Mouse (Mus musculus) CH12.LX (cell line): ENCODE measurements at regions not wholly inside any gene's neighbourhood (a gene's known extent, or its start where the extent isn't known, plus 50 kb on each side); places are given as distances from the start of the nearest gene placed in this dataset.

ENCODE experiments used
- DNase-seq: peaks from one replicate; pipeline ENCODE4 v3.0.0-alpha.2; 2013; ENCODE audit errors: extremely low read depth
- H3K27ac ChIP-seq: 2 replicates; pipeline ENCODE4 v1.5.1; 2012; ENCODE audit warnings: low read depth, mild to moderate bottlenecking, control low read depth, moderate library complexity; ENCODE audit not compliant: insufficient read depth
- H3K27me3 ChIP-seq: replicated peaks from 2 replicates; pipeline ENCODE3; 2012; ENCODE audit warnings: inconsistent platforms
- H3K36me3 ChIP-seq, 2 experiments: replicated peaks in 1 of 2; 2 replicates each; pipeline versions ENCODE3 to v1.6.1; 2012; ENCODE audit warnings: inconsistent platforms in 1 of 2, low read length in 1 of 2, mild to moderate bottlenecking in 1 of 2, mixed read lengths in 1 of 2, moderate library complexity in 1 of 2; ENCODE audit not compliant: control insufficient read depth in 1 of 2, insufficient read depth in 1 of 2
- H3K4me1 ChIP-seq, 2 experiments: 2 replicates each; pipeline ENCODE4 v1.6.1; 2012; ENCODE audit warnings: inconsistent platforms in 1 of 2, moderate library complexity in 1 of 2; ENCODE audit not compliant: insufficient read depth in 2 of 2, control insufficient read depth in 1 of 2
- H3K4me2 ChIP-seq: 2 replicates; pipeline ENCODE4 v1.6.1; 2012; ENCODE audit warnings: low read depth, mild to moderate bottlenecking, control low read depth; ENCODE audit not compliant: poor library complexity, insufficient read depth, severe bottlenecking
- H3K4me3 ChIP-seq, 3 experiments: fragments of 150-350 bp in 1 of 3; sonication (generic) in 1 of 3; replicated peaks in 1 of 3; 2 replicates each; pipeline versions ENCODE3 to v1.5.1; 2011 to 2012; ENCODE audit warnings: low read depth in 2 of 3, low read length in 2 of 3, mild to moderate bottlenecking in 2 of 3, moderate library complexity in 2 of 3, control low read depth in 1 of 3, improper control_type of control experiment in 1 of 3, inconsistent platforms in 1 of 3, mixed read lengths in 1 of 3; ENCODE audit not compliant: poor library complexity in 1 of 3
- H3K79me2 ChIP-seq: replicated peaks from 2 replicates; pipeline ENCODE4 v1.6.1; 2012; ENCODE audit warnings: mild to moderate bottlenecking, moderate library complexity; ENCODE audit not compliant: control insufficient read depth, poor library complexity, insufficient read depth, severe bottlenecking; ENCODE audit errors: extremely low read depth
- H3K9ac ChIP-seq: 2 replicates; pipeline ENCODE4 v1.6.1; 2012; ENCODE audit warnings: low read depth, mild to moderate bottlenecking, control low read depth, moderate library complexity; ENCODE audit not compliant: insufficient read depth
- H3K9me3 ChIP-seq: replicated peaks from 2 replicates; pipeline ENCODE3; 2012; ENCODE audit warnings: low read length, inconsistent platforms, mixed read lengths
- CHD2 ChIP-seq: IDR thresholded peaks from 2 replicates; pipeline ENCODE4 v1.6.1; 2011; ENCODE audit warnings: low read length, improper control_type of control experiment
- E2F4 ChIP-seq: IDR thresholded peaks from 2 replicates; pipeline ENCODE4 v1.6.1; 2011; ENCODE audit warnings: low read depth, low read length, improper control_type of control experiment; ENCODE audit not compliant: insufficient replicate concordance
- ELF1 ChIP-seq: IDR thresholded peaks from 2 replicates; pipeline ENCODE4 v1.6.1; 2014; ENCODE audit warnings: low read depth, mild to moderate bottlenecking, inconsistent platforms, low read length, improper control_type of control experiment
- EP300 ChIP-seq: IDR thresholded peaks from 2 replicates; pipeline ENCODE4 v1.6.1; 2011; ENCODE audit warnings: low read length, improper control_type of control experiment
- HCFC1 ChIP-seq: IDR thresholded peaks from 2 replicates; pipeline ENCODE4 v1.6.1; 2012; ENCODE audit warnings: low read depth, mild to moderate bottlenecking, inconsistent platforms, low read length, improper control_type of control experiment
- JUN ChIP-seq: IDR thresholded peaks from 2 replicates; pipeline ENCODE4 v1.6.1; 2011; ENCODE audit warnings: low read depth, mild to moderate bottlenecking, low read length, improper control_type of control experiment, moderate library complexity; ENCODE audit not compliant: insufficient read depth
- JUND ChIP-seq: conservative IDR thresholded peaks from 2 replicates; pipeline ENCODE4 v1.6.1; 2011; ENCODE audit warnings: low read depth, low read length, improper control_type of control experiment
- MAFK ChIP-seq: IDR thresholded peaks from 2 replicates; pipeline ENCODE4 v1.6.1; 2011; ENCODE audit warnings: low read length, improper control_type of control experiment; ENCODE audit not compliant: insufficient replicate concordance
- MAZ ChIP-seq: IDR thresholded peaks from 2 replicates; pipeline ENCODE4 v1.6.1; 2012; ENCODE audit warnings: low read depth, mild to moderate bottlenecking, inconsistent platforms, low read length, improper control_type of control experiment, moderate library complexity
- MEF2A ChIP-seq: IDR thresholded peaks from 2 replicates; pipeline ENCODE4 v1.6.1; 2014; ENCODE audit warnings: low read depth, mild to moderate bottlenecking, inconsistent platforms, low read length, improper control_type of control experiment, borderline replicate concordance
- MXI1 ChIP-seq: IDR thresholded peaks from 2 replicates; pipeline ENCODE4 v1.6.1; 2011; ENCODE audit warnings: mild to moderate bottlenecking, low read depth, low read length, improper control_type of control experiment
- NELFE ChIP-seq: IDR thresholded peaks from 2 replicates; pipeline ENCODE4 v1.6.1; 2011; ENCODE audit warnings: low read depth, low read length, improper control_type of control experiment
- POLR2A ChIP-seq: IDR thresholded peaks from 2 replicates; pipeline ENCODE4 v1.6.1; 2011; ENCODE audit warnings: low read depth, mild to moderate bottlenecking, improper control_type of control experiment, low read length
- POLR2AphosphoS2 ChIP-seq: IDR thresholded peaks from 2 replicates; pipeline ENCODE4 v1.6.1; 2011; ENCODE audit warnings: low read depth, low read length, improper control_type of control experiment
- SIN3A ChIP-seq: IDR thresholded peaks from 2 replicates; pipeline ENCODE4 v1.6.1; 2012; ENCODE audit warnings: low read length, improper control_type of control experiment, inconsistent platforms
- USF1 ChIP-seq: IDR thresholded peaks from 2 replicates; pipeline ENCODE4 v1.6.1; 2014; ENCODE audit warnings: low read depth, mild to moderate bottlenecking, inconsistent platforms, low read length, improper control_type of control experiment
- ZC3H11A ChIP-seq: IDR thresholded peaks from 2 replicates; pipeline ENCODE4 v1.6.1; 2012; ENCODE audit warnings: low read depth, mild to moderate bottlenecking, inconsistent platforms, low read length, improper control_type of control experiment
- ZMIZ1 ChIP-seq: IDR thresholded peaks from 2 replicates; pipeline ENCODE4 v1.6.1; 2012; ENCODE audit warnings: low read depth, mild to moderate bottlenecking, inconsistent platforms, low read length, improper control_type of control experiment
- dilution Hi-C: fragments of 300-500 bp; cut with MboI; formaldehyde crosslinking; loops from 2 replicates; pipeline ENCODE4 v1.14.3; 2020; ENCODE audit warnings: low sequenced_read_pairs; ENCODE audit not compliant: extremely low pct_unique_long_range_greater_than_20kb, extremely low pct_ligation_motif_present
- in situ Hi-C: fragments of 300-500 bp; cut with MboI; formaldehyde crosslinking; loops from 3 replicates; pipeline ENCODE4 v1.14.3; 2019; ENCODE audit warnings: low sequenced_read_pairs, low pct_ligation_motif_present, low pct_unique_long_range_greater_than_20kb, mixed read lengths

GRCm38 (mm10) chr1:168012611-168013010, 323.6 kb downstream of the Lmx1a start:
- DNase-seq = no peak
- in situ Hi-C loops (no loop called here), dilution Hi-C loops (no loop called here)
- Histone ChIP-seq H3K27me3 (no peaks in the 10 kb centered on the region), H3K9ac (no peak overlapping the region), H3K79me2 (no peaks in the 10 kb centered on the region), H3K27ac (no peak overlapping the region), H3K4me3 (no peak overlapping the region), H3K36me3 (no peaks in the 10 kb centered on the region), H3K4me1 (no peaks in the 10 kb centered on the region), H3K4me2 (no peak overlapping the region), H3K9me3 (peaks cover 66% of the 10 kb centered on the region)
- TF ChIP-seq ELF1 (no peak), EP300 (no peak)

GRCm38 (mm10) chr1:168016375-168016890, 327.4 kb downstream of the Lmx1a start:
- Histone ChIP-seq H3K79me2 (no peaks in the 10 kb centered on the region), H3K4me1 (no peaks in the 10 kb centered on the region), H3K36me3 (no peaks in the 10 kb centered on the region), H3K27ac (no peak overlapping the region), H3K9me3 (peaks cover 63% of the 10 kb centered on the region), H3K4me3 (no peak overlapping the region), H3K9ac (no peak overlapping the region), H3K4me2 (no peak overlapping the region), H3K27me3 (no peaks in the 10 kb centered on the region)
- in situ Hi-C loops (no loop called here), dilution Hi-C loops (no loop called here)
- TF ChIP-seq HCFC1 = no peak
- no peak for TF ChIP-seq ZMIZ1
- no peak for TF ChIP-seq ZC3H11A
- no peak for TF ChIP-seq USF1
- no peak for TF ChIP-seq MAZ
- TF ChIP-seq EP300 = no peak
- no peak for TF ChIP-seq JUN
- no peak for TF ChIP-seq ELF1
- no peak for TF ChIP-seq E2F4
- TF ChIP-seq SIN3A = no peak
- TF ChIP-seq MAFK = no peak
- TF ChIP-seq MEF2A = no peak
- TF ChIP-seq JUND = no peak
- no peak for TF ChIP-seq POLR2A
- no peak for TF ChIP-seq POLR2AphosphoS2
- no peak for TF ChIP-seq CHD2
- TF ChIP-seq NELFE = no peak
- no peak for TF ChIP-seq MXI1
- no peak for DNase-seq
